Mouse (Mus musculus) myocyte (in vitro differentiated cells): ENCODE data around the gene Mlana. TPM values are rescaled to one million over a fixed set of nuclear protein-coding genes. Genes with fewer than 3 reads are reported as not detected.

Experiments
- H3K27me3 ChIP-seq: one replicate; pipeline ENCODE4 v1.6.1; 2011; ENCODE audit not compliant: control insufficient read depth, insufficient read depth, insufficient read length
- H3K36me3 ChIP-seq: one replicate; pipeline ENCODE4 v1.6.1; 2011; ENCODE audit not compliant: control insufficient read depth, insufficient read depth
- H3K4me2 ChIP-seq: one replicate; pipeline ENCODE4 v1.6.1; 2011; ENCODE audit warnings: low read depth, control low read depth
- H3K4me3 ChIP-seq: one replicate; pipeline ENCODE4 v1.5.1; 2011; ENCODE audit warnings: mild to moderate bottlenecking, control low read depth, moderate library complexity
- H3K79me2 ChIP-seq: one replicate; pipeline ENCODE4 v1.6.1; 2011; ENCODE audit not compliant: control insufficient read depth, insufficient read depth
- H3ac ChIP-seq: one replicate; pipeline ENCODE4 v1.6.1; 2011; ENCODE audit not compliant: control insufficient read depth, insufficient read length
- CEBPB ChIP-seq: IDR thresholded peaks from 2 replicates; pipeline ENCODE4 v1.6.1; 2011; ENCODE audit warnings: mild to moderate bottlenecking, moderate library complexity; ENCODE audit not compliant: poor library complexity, insufficient read depth, severe bottlenecking
- E2F4 ChIP-seq: IDR thresholded peaks from one replicate; pipeline ENCODE4 v1.6.1; 2011; ENCODE audit warnings: mild to moderate bottlenecking, control low read depth, moderate library complexity; ENCODE audit not compliant: insufficient read depth
- MAX ChIP-seq: IDR thresholded peaks from one replicate; pipeline ENCODE4 v1.6.1; 2011; ENCODE audit warnings: low read depth, mild to moderate bottlenecking, control low read depth
- MYOD1 ChIP-seq, 3 experiments: IDR thresholded peaks; one replicate each; pipeline ENCODE4 v1.6.1; 2011; ENCODE audit warnings: control low read depth in 2 of 3, low read depth in 2 of 3, mild to moderate bottlenecking in 2 of 3, moderate library complexity in 1 of 3; ENCODE audit not compliant: insufficient read length in 2 of 3, control insufficient read depth in 1 of 3
- MYOG ChIP-seq, 3 experiments: IDR thresholded peaks; one replicate each; pipeline ENCODE4 v1.6.1; 2011; ENCODE audit warnings: control low read depth in 2 of 3, low read depth in 2 of 3, mild to moderate bottlenecking in 2 of 3; ENCODE audit not compliant: insufficient read length in 2 of 3, control insufficient read depth in 1 of 3, insufficient read depth in 1 of 3
- POLR2A ChIP-seq: IDR thresholded peaks from one replicate; pipeline ENCODE4 v1.6.1; 2011; ENCODE audit warnings: low read depth, mild to moderate bottlenecking, control low read depth, moderate library complexity; ENCODE audit not compliant: insufficient read length
- POLR2AphosphoS2 ChIP-seq: IDR thresholded peaks from one replicate; pipeline ENCODE4 v1.6.1; 2011; ENCODE audit warnings: low read depth, control low read depth; ENCODE audit not compliant: insufficient read length
- REST ChIP-seq: IDR thresholded peaks from one replicate; pipeline ENCODE4 v1.6.1; 2011; ENCODE audit warnings: mild to moderate bottlenecking, control low read depth, moderate library complexity; ENCODE audit not compliant: insufficient read depth, insufficient read length
- SRF ChIP-seq: IDR thresholded peaks from one replicate; pipeline ENCODE4 v1.6.1; 2011; ENCODE audit warnings: low read depth; ENCODE audit not compliant: control insufficient read depth, insufficient read length
- TCF12 ChIP-seq: IDR thresholded peaks from one replicate; pipeline ENCODE4 v1.6.1; 2011; ENCODE audit warnings: mild to moderate bottlenecking, control low read depth; ENCODE audit not compliant: poor library complexity, insufficient read depth, severe bottlenecking
- TCF3 ChIP-seq: IDR thresholded peaks from one replicate; pipeline ENCODE4 v1.6.1; 2011; ENCODE audit warnings: low read depth, control low read depth; ENCODE audit not compliant: insufficient read length
- USF1 ChIP-seq: IDR thresholded peaks from one replicate; pipeline ENCODE4 v1.6.1; 2011; ENCODE audit warnings: low read depth, mild to moderate bottlenecking, control low read depth, moderate library complexity
- polyA plus RNA-seq: library from polyadenylated mRNA; unstranded; fragments of >200 nt; fragmentation: generic; extraction: Trizol; gene quantifications from one replicate; pipeline ENCODE4 v1.2.1, GENCODE M21; 2012; ENCODE audit warnings: missing spikeins

Gene Mlana
- polyA plus RNA-seq, 1 experiment, result not detected

- no peak for TF ChIP-seq POLR2AphosphoS2
- no peak for TF ChIP-seq SRF
- no peak for TF ChIP-seq MYOG (IDR thresholded peaks at IDR 0.05; ENCODE audit: control insufficient read depth in 1 of 3, insufficient read depth in 1 of 3, insufficient read length in 2 of 3, low read depth in 2 of 3)
- no peak for TF ChIP-seq TCF3
- no peak for TF ChIP-seq CEBPB
- TF ChIP-seq E2F4, result no peak
- no peak for TF ChIP-seq MYOD1 (IDR thresholded peaks at IDR 0.05; ENCODE audit: control insufficient read depth in 1 of 3, insufficient read length in 2 of 3, low read depth in 2 of 3)
- no peak for TF ChIP-seq TCF12
- TF ChIP-seq USF1, result no peak
- TF ChIP-seq REST, result no peak
- no peak for TF ChIP-seq POLR2A
- TF ChIP-seq MAX, result no peak
- Histone ChIP-seq H3K4me3 (no peak overlapping the region), H3K4me2 (no peak overlapping the region), H3K36me3 (no peaks in the 10 kb centered on the region), H3K27me3 (no peaks in the 10 kb centered on the region), H3K79me2 (no peaks in the 10 kb centered on the region), H3ac (no peak overlapping the region)
These were observed 25.0 kb upstream of the Mlana start for GRCm38 (mm10) chr19:29672660-29673059.

GRCm38 (mm10) chr19:29674946-29675345, 22.7 kb upstream of the Mlana start:
- H3K79me2 ChIP-seq, result no peaks in the 10 kb centered on the region
- TF ChIP-seq TCF3 (no peak), SRF (no peak), MYOG (IDR thresholded peaks at IDR 0.05; ENCODE audit: control insufficient read depth in 1 of 3, insufficient read depth in 1 of 3, insufficient read length in 2 of 3, low read depth in 2 of 3) (no peak), CEBPB (no peak), USF1 (no peak), TCF12 (no peak)
- H3K4me2 ChIP-seq, result no peak overlapping the region
- H3K36me3 ChIP-seq, result no peaks in the 10 kb centered on the region
- H3K4me3 ChIP-seq, result no peak overlapping the region
- no peak overlapping the region for H3ac ChIP-seq
- H3K27me3 ChIP-seq, result no peaks in the 10 kb centered on the region

GRCm38 (mm10) chr19:29675562-29676078, 22.0 kb upstream of the Mlana start:
- no peaks in the 10 kb centered on the region for H3K79me2 ChIP-seq
- H3ac ChIP-seq, result no peak overlapping the region
- H3K4me3 ChIP-seq, result no peak overlapping the region
- no peak overlapping the region for H3K4me2 ChIP-seq
- no peak for TF ChIP-seq CEBPB
- no peak for TF ChIP-seq POLR2AphosphoS2
- no peak for TF ChIP-seq TCF12
- no peak for TF ChIP-seq USF1
- H3K27me3 ChIP-seq, result no peaks in the 10 kb centered on the region
- H3K36me3 ChIP-seq, result no peaks in the 10 kb centered on the region

- H3K4me2 ChIP-seq, result no peak overlapping the region
- TF ChIP-seq E2F4 (no peak), USF1 (no peak), REST (no peak), POLR2A (no peak)
- H3K27me3 ChIP-seq, result no peaks in the 10 kb centered on the region
- no peak overlapping the region for H3ac ChIP-seq
- H3K36me3 ChIP-seq, result no peaks in the 10 kb centered on the region
- no peak overlapping the region for H3K4me3 ChIP-seq
- no peaks in the 10 kb centered on the region for H3K79me2 ChIP-seq
These were observed 21.0 kb upstream of the Mlana start for GRCm38 (mm10) chr19:29676479-29677193.

GRCm38 (mm10) chr19:29678181-29678778, 19.3 kb upstream of the Mlana start:
- TF ChIP-seq MYOG (IDR thresholded peaks at IDR 0.05; ENCODE audit: control insufficient read depth in 1 of 3, insufficient read depth in 1 of 3, insufficient read length in 2 of 3, low read depth in 2 of 3), result no peak
- TF ChIP-seq SRF, result no peak
- no peak for TF ChIP-seq TCF3
- no peak for TF ChIP-seq E2F4
- TF ChIP-seq MYOD1 (IDR thresholded peaks at IDR 0.05; ENCODE audit: control insufficient read depth in 1 of 3, insufficient read length in 2 of 3, low read depth in 2 of 3), result no peak
- TF ChIP-seq POLR2AphosphoS2, result no peak
- no peak for TF ChIP-seq USF1
- TF ChIP-seq CEBPB, result no peak
- TF ChIP-seq REST, result no peak
- TF ChIP-seq MAX, result no peak
- no peak for TF ChIP-seq TCF12
- Histone ChIP-seq H3K27me3 (no peaks in the 10 kb centered on the region), H3K79me2 (no peaks in the 10 kb centered on the region)

More at GRCm38 (mm10) chr19:29678181-29678778, 19.3 kb upstream of the Mlana start:
- Histone ChIP-seq H3K4me2 (no peak overlapping the region), H3ac (no peak overlapping the region), H3K36me3 (no peaks in the 10 kb centered on the region), H3K4me3 (no peak overlapping the region)
